Mouse (Mus musculus): ENCODE measurements at regions not wholly inside any gene's neighbourhood (a gene's known extent, or its start where the extent isn't known, plus 50 kb on each side); places are given as distances from the start of the nearest gene placed in this dataset.

GRCm38 (mm10) chr8:8762354-8762753 is 72.0 kb upstream of the Arglu1 start:
- no peak for DNase-seq (ENCODE audit: low spot score)

GRCm38 (mm10) chr8:8758283-8758682 is 68.0 kb upstream of the Arglu1 start:
- no peak for DNase-seq (ENCODE audit: low spot score)

- no peak for DNase-seq (ENCODE audit: low spot score)
Observed at GRCm38 (mm10) chr8:8751208-8751607, 60.9 kb upstream of the Arglu1 start.

GRCm38 (mm10) chr8:8746691-8747090 is 56.4 kb upstream of the Arglu1 start:
- DNase-seq (ENCODE audit: low spot score), result no peak

- DNase-seq (ENCODE audit: low spot score), result no peak
Observed at GRCm38 (mm10) chr8:8745615-8746285, 55.4 kb upstream of the Arglu1 start.
